Comparison of ENCODE assay signal across 8 mouse cellular contexts in genomic region chr16:35983517-35984101, GRCm38 (mm10). TPM values are rescaled to one million over a fixed set of nuclear protein-coding genes. Genes with fewer than 3 reads are reported as not detected.
A peak's percentile ranks its signal among the peaks of the same experiment; 100 is the strongest.
DNase-seq lines count a peak whose midpoint lies in the region; ATAC-seq and TF ChIP-seq lines count a peak whose summit lies in the region.

No protein-coding gene starts in this region.

- peak overlapping the region; percentile 72 for H3K4me2 ChIP-seq in lung, postnatal 0 days (replicated peaks; ENCODE audit: low read depth, low read length)

- H3K27ac ChIP-seq in hindbrain, embryonic 10.5 days, result peak overlapping the region; percentile 97
- H3K27ac ChIP-seq in lung, postnatal 0 days (ENCODE audit: low read length), result peak overlapping the region; percentile 98

- no peaks in the 10 kb centered on the region for H3K36me3 ChIP-seq in hindbrain, embryonic 10.5 days
- no peaks in the 10 kb centered on the region for H3K36me3 ChIP-seq in lung, postnatal 0 days (ENCODE audit: insufficient read depth, low read length)

- peaks cover 3% of the 10 kb centered on the region for H3K27me3 ChIP-seq in hindbrain, embryonic 10.5 days (ENCODE audit: insufficient read depth, poor library complexity, severe bottlenecking)
- no peaks in the 10 kb centered on the region for H3K27me3 ChIP-seq in lung, postnatal 0 days (replicated peaks; ENCODE audit: insufficient read depth, low read length)

- under 1% methylated on average over 85 of the region's 86 CpGs for WGBS in hindbrain, embryonic 10.5 days
- 0% methylated on average over 32 of the region's 86 CpGs for WGBS in lung, postnatal 0 days

- no peak for TF ChIP-seq CTCF in lung, postnatal 0 days (IDR thresholded peaks at IDR 0.05)

- no peak for TF ChIP-seq EP300 in lung, postnatal 0 days (IDR thresholded peaks at IDR 0.05)

- H3K9me3 ChIP-seq in hindbrain, embryonic 10.5 days, result peaks cover 3% of the 10 kb centered on the region
- H3K9me3 ChIP-seq in lung, postnatal 0 days (ENCODE audit: low read length), result no peaks in the 10 kb centered on the region

- peak; percentile 70 for ATAC-seq in lung, postnatal 0 days

- H3K9ac ChIP-seq in lung, postnatal 0 days (replicated peaks; ENCODE audit: low read depth), result peak overlapping the region; percentile 83

- DNase-seq in NIH3T3 (ENCODE audit: low read depth), result peak; percentile 60
- DNase-seq in cerebellum, adult 8-10 months, result peak; percentile 74
- peak; percentile 44 for DNase-seq in forelimb bud, embryonic 11.5 days (ENCODE audit: low read depth, low spot score)
- peak; percentile 64 for DNase-seq in hindbrain, embryonic 10.5 days (ENCODE audit: low spot score)
- DNase-seq in layer of hippocampus, postnatal 14 days (ENCODE audit: low spot score in 2 of 2), result peak; percentile 55 to 76
- DNase-seq in lung, postnatal 0 days (ENCODE audit: low spot score), result peak; percentile 89
- peak; percentile 37 for DNase-seq in ovary, postnatal 14 days (ENCODE audit: low spot score)
- DNase-seq in thymus, postnatal 36 days, result peak; percentile 43 to 66

- peak overlapping the region; percentile 91 for H3K4me3 ChIP-seq in hindbrain, embryonic 10.5 days
- H3K4me3 ChIP-seq in lung, postnatal 0 days (ENCODE audit: low read depth, low read length), result peak overlapping the region; percentile 92

- H3K4me1 ChIP-seq in hindbrain, embryonic 10.5 days (replicated peaks), result peaks cover 9% of the 10 kb centered on the region
- H3K4me1 ChIP-seq in lung, postnatal 0 days (ENCODE audit: insufficient read depth, low read depth, low read length), result peaks cover 4% of the 10 kb centered on the region; the same call in 1 of the 2 replicates

RNA-seq across cellular contexts. Expression of gene Kpna1, which starts 5.1 kb away (rescaled TPM):
- polyA plus RNA-seq in hindbrain, embryonic 10.5 days (2016; fragmentation: Nextera tagmentation; extraction: Ambion mirVana), result 65.8 and 76.5 TPM in 2 replicates
- total RNA-seq in layer of hippocampus, postnatal 14 days (2021), result 100 to 1,000 TPM; 113 to 121 TPM
- polyA plus RNA-seq in lung, postnatal 0 days (2015; fragmentation: Nextera tagmentation; extraction: Ambion mirVana), result 16.7 and 19.0 TPM in 2 replicates

RNA-seq across cellular contexts. Expression of gene Dtx3l, which starts 44.7 kb away (rescaled TPM):
- polyA plus RNA-seq in hindbrain, embryonic 10.5 days (2016; fragmentation: Nextera tagmentation; extraction: Ambion mirVana), result 1.3 and 2.4 TPM in 2 replicates
- total RNA-seq in layer of hippocampus, postnatal 14 days (2021), result 1 to 10 TPM; 3.2 to 3.4 TPM
- 6.2 and 6.4 TPM in 2 replicates for polyA plus RNA-seq in lung, postnatal 0 days (2015; fragmentation: Nextera tagmentation; extraction: Ambion mirVana)

RNA-seq across cellular contexts. Expression of gene Parp9, which starts 45.3 kb away (rescaled TPM):
- 2.0 and 2.2 TPM in 2 replicates for polyA plus RNA-seq in hindbrain, embryonic 10.5 days (2016; fragmentation: Nextera tagmentation; extraction: Ambion mirVana)
- total RNA-seq in layer of hippocampus, postnatal 14 days (2021), result 1 to 10 TPM; 3.0 to 3.1 TPM
- 14.2 and 14.6 TPM in 2 replicates for polyA plus RNA-seq in lung, postnatal 0 days (2015; fragmentation: Nextera tagmentation; extraction: Ambion mirVana)

RNA-seq across cellular contexts. Expression of gene Wdr5b, which starts 57.4 kb away (rescaled TPM):
- 7.6 and 10.2 TPM in 2 replicates for polyA plus RNA-seq in hindbrain, embryonic 10.5 days (2016; fragmentation: Nextera tagmentation; extraction: Ambion mirVana)
- 1 to 10 TPM; 4.8 to 5.3 TPM for total RNA-seq in layer of hippocampus, postnatal 14 days (2021)
- polyA plus RNA-seq in lung, postnatal 0 days (2015; fragmentation: Nextera tagmentation; extraction: Ambion mirVana), result 5.4 and 5.8 TPM in 2 replicates

Comparison
In these comparisons a context has a peak if more than half of its experiments do, and no peak if none do; other contexts are left out.
1. Peak in every context shown above with its lines: DNase-seq, ATAC-seq, H3K4me3 ChIP-seq and H3K27ac ChIP-seq.
2. DNase-seq: peak in every context shown above with its lines; median percentile 89 in lung, postnatal 0 days; 74 in cerebellum, adult 8-10 months; 66 in layer of hippocampus, postnatal 14 days; 64 in hindbrain, embryonic 10.5 days; 60 in NIH3T3; 54 in thymus, postnatal 36 days; 44 in forelimb bud, embryonic 11.5 days; 37 in ovary, postnatal 14 days.